Mouse (Mus musculus): ENCODE measurements around the gene Hcn3. TPM values are rescaled to one million over a fixed set of nuclear protein-coding genes. Genes with fewer than 3 reads are reported as not detected.

Hcn3 gene
- polyA plus RNA-seq, 1 experiment from 2014 or later: 0.19 TPM

- no peak for TF ChIP-seq EP300 (IDR thresholded peaks at IDR 0.05)
- TF ChIP-seq CTCF (IDR thresholded peaks at IDR 0.05): no peak
Observed at GRCm38 (mm10) chr3:89100811-89101210, 59.2 kb downstream of the Hcn3 start, which contains the start of gene Gm43738. TSS of gene Gm43738 (minus strand) at chr3:89101099.

More at GRCm38 (mm10) chr3:89100811-89101210, 59.2 kb downstream of the Hcn3 start, which contains the start of gene Gm43738:
- Histone ChIP-seq H3K36me3 (ENCODE audit: insufficient read depth, low read length) (0 out of 2 replicates have a peak, but pooled peaks cover 3% of the 10 kb centered on the region), H3K4me3 (ENCODE audit: low read depth, low read length) (peak within 1 kb of the TSS; percentile 66), H3K27ac (ENCODE audit: low read length) (peak within 1 kb of the TSS; percentile 35; the same call in 1 of the 2 replicates), H3K9ac (replicated peaks; ENCODE audit: low read depth) (peak within 1 kb of the TSS; percentile 35), H3K4me1 (ENCODE audit: insufficient read depth, low read depth, low read length) (peaks cover 4% of the 10 kb centered on the region; the same call in 1 of the 2 replicates), H3K27me3 (replicated peaks; ENCODE audit: insufficient read depth, low read length) (no peaks in the 10 kb centered on the region), H3K9me3 (ENCODE audit: low read length) (no peaks in the 10 kb centered on the region), H3K4me2 (replicated peaks; ENCODE audit: low read depth, low read length) (peak within 1 kb of the TSS; percentile 91)
- ATAC-seq: no peak
- DNase-seq (ENCODE audit: low spot score): no peak
- 18% methylated on average over 7 of the region's 7 CpGs for WGBS

Other genes starting within 250 kb of the Hcn3 start
- 23.2 and 24.6 TPM in 2 replicates for gene Msto1, start 246.2 kb downstream of the Hcn3 start, polyA plus RNA-seq (2015; fragmentation: Nextera tagmentation; extraction: Ambion mirVana)
- 11.9 and 15.0 TPM in 2 replicates for gene Ash1l, start 209.6 kb downstream of the Hcn3 start, polyA plus RNA-seq (2015; fragmentation: Nextera tagmentation; extraction: Ambion mirVana)
- gene Dap3, start 209.0 kb downstream of the Hcn3 start, polyA plus RNA-seq (2015; fragmentation: Nextera tagmentation; extraction: Ambion mirVana): 64.6 and 66.3 TPM in 2 replicates
- 16.0 and 17.9 TPM in 2 replicates for gene Rusc1, start 66.9 kb downstream of the Hcn3 start, polyA plus RNA-seq (2015; fragmentation: Nextera tagmentation; extraction: Ambion mirVana)
- not detected in 2 replicates for gene Gm43738, start 59.1 kb downstream of the Hcn3 start, polyA plus RNA-seq (2015; fragmentation: Nextera tagmentation; extraction: Ambion mirVana)
- gene Fdps, start 58.2 kb downstream of the Hcn3 start, polyA plus RNA-seq (2015; fragmentation: Nextera tagmentation; extraction: Ambion mirVana): 185 and 199 TPM in 2 replicates
- 0.14 and 0.32 TPM in 2 replicates for gene Pklr, start 24.1 kb downstream of the Hcn3 start, polyA plus RNA-seq (2015; fragmentation: Nextera tagmentation; extraction: Ambion mirVana)
- 16.2 and 17.7 TPM in 2 replicates for gene Clk2, start 4.6 kb upstream of the Hcn3 start, polyA plus RNA-seq (2015; fragmentation: Nextera tagmentation; extraction: Ambion mirVana)
- 89.6 and 94.2 TPM in 2 replicates for gene Scamp3, start 17.3 kb upstream of the Hcn3 start, polyA plus RNA-seq (2015; fragmentation: Nextera tagmentation; extraction: Ambion mirVana)
- gene Fam189b, start 22.9 kb upstream of the Hcn3 start, polyA plus RNA-seq (2015; fragmentation: Nextera tagmentation; extraction: Ambion mirVana): 6.6 and 8.4 TPM in 2 replicates
- gene Gba, start 42.7 kb upstream of the Hcn3 start, polyA plus RNA-seq (2015; fragmentation: Nextera tagmentation; extraction: Ambion mirVana): 44.4 and 46.5 TPM in 2 replicates
- 77.3 and 77.7 TPM in 2 replicates for gene Thbs3, start 55.0 kb upstream of the Hcn3 start, polyA plus RNA-seq (2015; fragmentation: Nextera tagmentation; extraction: Ambion mirVana)
- gene Mtx1, start 66.9 kb upstream of the Hcn3 start, polyA plus RNA-seq (2015; fragmentation: Nextera tagmentation; extraction: Ambion mirVana): 99.3 and 116 TPM in 2 replicates
- gene Muc1, start 68.9 kb upstream of the Hcn3 start, polyA plus RNA-seq (2015; fragmentation: Nextera tagmentation; extraction: Ambion mirVana): 300 and 307 TPM in 2 replicates
- 282 and 309 TPM in 2 replicates for gene Krtcap2, start 85.8 kb upstream of the Hcn3 start, polyA plus RNA-seq (2015; fragmentation: Nextera tagmentation; extraction: Ambion mirVana)
- 1.8 and 2.1 TPM in 2 replicates for gene Trim46, start 86.1 kb upstream of the Hcn3 start, polyA plus RNA-seq (2015; fragmentation: Nextera tagmentation; extraction: Ambion mirVana)
- 125 and 136 TPM in 2 replicates for gene Dpm3, start 99.2 kb upstream of the Hcn3 start, polyA plus RNA-seq (2015; fragmentation: Nextera tagmentation; extraction: Ambion mirVana)
- 95.7 and 96.4 TPM in 2 replicates for gene Slc50a1, start 110.4 kb upstream of the Hcn3 start, polyA plus RNA-seq (2015; fragmentation: Nextera tagmentation; extraction: Ambion mirVana)
- gene Efna1, start 120.9 kb upstream of the Hcn3 start, polyA plus RNA-seq (2015; fragmentation: Nextera tagmentation; extraction: Ambion mirVana): 174 and 188 TPM in 2 replicates
- gene Efna3, start 162.8 kb upstream of the Hcn3 start, polyA plus RNA-seq (2015; fragmentation: Nextera tagmentation; extraction: Ambion mirVana): 4.4 and 6.7 TPM in 2 replicates
- gene Efna4, start 177.8 kb upstream of the Hcn3 start, polyA plus RNA-seq (2015; fragmentation: Nextera tagmentation; extraction: Ambion mirVana): 9.7 and 10.3 TPM in 2 replicates
- gene Adam15, start 189.8 kb upstream of the Hcn3 start, polyA plus RNA-seq (2015; fragmentation: Nextera tagmentation; extraction: Ambion mirVana): 133 and 177 TPM in 2 replicates
- gene Dcst2, start 201.8 kb upstream of the Hcn3 start, polyA plus RNA-seq (2015; fragmentation: Nextera tagmentation; extraction: Ambion mirVana): 0.16 and 0.25 TPM in 2 replicates
- gene Dcst1, start 205.1 kb upstream of the Hcn3 start, polyA plus RNA-seq (2015; fragmentation: Nextera tagmentation; extraction: Ambion mirVana): 0.11 and 0.38 TPM in 2 replicates
- 6.4 and 7.3 TPM in 2 replicates for gene Zbtb7b, start 234.6 kb upstream of the Hcn3 start, polyA plus RNA-seq (2015; fragmentation: Nextera tagmentation; extraction: Ambion mirVana)
- gene Lenep, start 242.6 kb upstream of the Hcn3 start, polyA plus RNA-seq (2015; fragmentation: Nextera tagmentation; extraction: Ambion mirVana): not detected in 2 replicates

All from lung, postnatal 0 days (tissue).